Mouse (Mus musculus): ENCODE data around the gene Slc38a6. TPM values are rescaled to one million over a fixed set of nuclear protein-coding genes. Genes with fewer than 3 reads are reported as not detected.

The Slc38a6 gene
- total and polyA plus RNA-seq, 3 experiments, result 7.0 to 15.4 (median 10.2) TPM

DNA sequence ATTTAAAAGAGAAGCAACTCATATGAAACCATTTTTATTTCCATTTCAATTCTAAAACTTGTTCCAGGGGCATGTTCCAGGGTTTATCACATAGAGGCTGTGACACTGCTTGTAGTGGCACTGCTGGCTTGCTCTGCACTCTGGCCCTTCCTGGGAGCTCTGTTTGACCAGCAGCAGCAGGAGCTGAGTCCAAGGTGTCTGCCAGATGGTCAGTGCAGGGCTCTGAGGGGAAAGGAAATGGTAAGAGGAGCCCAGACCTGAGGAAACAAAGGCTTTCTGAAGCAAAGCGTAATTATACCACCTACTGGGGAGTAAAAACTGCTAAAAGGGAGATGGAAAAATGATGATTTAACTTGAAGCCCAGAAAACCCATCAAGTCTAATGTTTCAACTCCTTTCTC is 18.1 kb upstream of the Slc38a6 start:
- H3K4me3 ChIP-seq (replicated peaks in 1 of 3; ENCODE audit: low read depth in 2 of 3, low read length in 2 of 3, poor library complexity in 1 of 3), result no peak overlapping the region
- H3K36me3 ChIP-seq (replicated peaks in 1 of 2; ENCODE audit: control insufficient read depth in 1 of 2, insufficient read depth in 1 of 2, low read length in 1 of 2), result peaks cover 0 to 28% of the 10 kb centered on the region in 2 experiments
- H3K9ac ChIP-seq (ENCODE audit: insufficient read depth, low read depth), result no peak overlapping the region
- H3K27me3 ChIP-seq (replicated peaks), result no peaks in the 10 kb centered on the region
- TF ChIP-seq RAD21 (IDR thresholded peaks at IDR 0.05; ENCODE audit: low read depth, low read length), result peak; percentile 7
- no peak for TF ChIP-seq ELF1 (IDR thresholded peaks at IDR 0.05; ENCODE audit: low read depth, low read length)
- no peak overlapping the region for H3K4me2 ChIP-seq (ENCODE audit: insufficient read depth, low read depth, poor library complexity, severe bottlenecking)
- no peak overlapping the region for H3K27ac ChIP-seq (ENCODE audit: insufficient read depth, low read depth)
- in situ Hi-C loops (cut with MboI; ENCODE audit: low pct_ligation_motif_present, low pct_unique_long_range_greater_than_20kb, low sequenced_read_pairs) (no loop called here), dilution Hi-C loops (cut with MboI; ENCODE audit: extremely low pct_ligation_motif_present, extremely low pct_unique_long_range_greater_than_20kb, low sequenced_read_pairs) (no loop called here)
- H3K9me3 ChIP-seq (replicated peaks; ENCODE audit: low read length), result no peaks in the 10 kb centered on the region
- H3K4me1 ChIP-seq (ENCODE audit: control insufficient read depth in 1 of 2, insufficient read depth in 2 of 2), result peaks cover 0 to 6% of the 10 kb centered on the region in 2 experiments; a peak in 2 of 4 replicates
- no peaks in the 10 kb centered on the region for H3K79me2 ChIP-seq (replicated peaks; ENCODE audit: control insufficient read depth, extremely low read depth, insufficient read depth, poor library complexity, severe bottlenecking)
- no peak for DNase-seq (ENCODE audit: extremely low read depth)

DNA sequence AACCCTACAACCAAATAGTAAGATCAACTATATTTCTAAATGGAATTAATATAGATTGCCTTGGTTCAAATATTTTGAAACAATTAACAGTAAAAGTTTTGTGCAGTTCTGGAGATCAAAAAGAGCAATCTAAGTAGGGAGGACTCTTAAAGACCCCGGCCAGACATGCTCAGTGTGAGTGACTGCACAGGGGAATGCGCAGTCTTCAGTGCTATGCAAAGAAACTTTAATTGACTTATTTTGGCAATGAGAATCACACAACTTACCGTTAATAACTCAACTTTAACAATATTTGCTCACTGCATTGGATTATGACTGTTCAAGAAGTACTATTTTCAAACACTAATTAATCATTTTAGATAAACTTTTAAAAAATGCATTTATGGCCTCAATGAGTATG is 17.0 kb upstream of the Slc38a6 start:
- in situ Hi-C loops (cut with MboI; ENCODE audit: low pct_ligation_motif_present, low pct_unique_long_range_greater_than_20kb, low sequenced_read_pairs), result no loop called here
- Histone ChIP-seq H3K27me3 (replicated peaks) (no peaks in the 10 kb centered on the region), H3K79me2 (replicated peaks; ENCODE audit: control insufficient read depth, extremely low read depth, insufficient read depth, poor library complexity, severe bottlenecking) (no peaks in the 10 kb centered on the region), H3K4me2 (ENCODE audit: insufficient read depth, low read depth, poor library complexity, severe bottlenecking) (no peak overlapping the region), H3K36me3 (replicated peaks in 1 of 2; ENCODE audit: control insufficient read depth in 1 of 2, insufficient read depth in 1 of 2, low read length in 1 of 2) (peaks cover 0 to 38% of the 10 kb centered on the region in 2 experiments), H3K4me3 (replicated peaks in 1 of 3; ENCODE audit: low read depth in 2 of 3, low read length in 2 of 3, poor library complexity in 1 of 3) (no peak overlapping the region), H3K9me3 (replicated peaks; ENCODE audit: low read length) (no peaks in the 10 kb centered on the region), H3K27ac (ENCODE audit: insufficient read depth, low read depth) (no peak overlapping the region), H3K9ac (ENCODE audit: insufficient read depth, low read depth) (no peak overlapping the region), H3K4me1 (ENCODE audit: control insufficient read depth in 1 of 2, insufficient read depth in 2 of 2) (peaks cover 0 to 6% of the 10 kb centered on the region in 2 experiments; a peak in 2 of 4 replicates)
- dilution Hi-C loops (cut with MboI; ENCODE audit: extremely low pct_ligation_motif_present, extremely low pct_unique_long_range_greater_than_20kb, low sequenced_read_pairs), result no loop called here
- TF ChIP-seq RCOR1 (conservative IDR thresholded peaks at IDR 0.05; ENCODE audit: low read depth, low read length), result no peak
- no peak for TF ChIP-seq CTCF (conservative IDR thresholded peaks at IDR 0.05 in 1 of 2, IDR thresholded peaks at IDR 0.05 in 1 of 2; ENCODE audit: low read depth in 2 of 2, low read length in 2 of 2)
- no peak for TF ChIP-seq ZNF384 (IDR thresholded peaks at IDR 0.05; ENCODE audit: low read depth, low read length)
- TF ChIP-seq E2F4 (IDR thresholded peaks at IDR 0.05; ENCODE audit: insufficient replicate concordance, low read depth, low read length), result no peak
- no peak for TF ChIP-seq RAD21 (IDR thresholded peaks at IDR 0.05; ENCODE audit: low read depth, low read length)
- no peak for TF ChIP-seq ZMIZ1 (IDR thresholded peaks at IDR 0.05; ENCODE audit: low read depth, low read length)
- no peak for TF ChIP-seq JUND (conservative IDR thresholded peaks at IDR 0.05; ENCODE audit: low read depth, low read length)
- TF ChIP-seq MEF2A (IDR thresholded peaks at IDR 0.05; ENCODE audit: borderline replicate concordance, low read depth, low read length), result no peak
- no peak for TF ChIP-seq JUN (IDR thresholded peaks at IDR 0.05; ENCODE audit: insufficient read depth, low read depth, low read length)
- no peak for TF ChIP-seq ELF1 (IDR thresholded peaks at IDR 0.05; ENCODE audit: low read depth, low read length)
- DNase-seq (ENCODE audit: extremely low read depth), result no peak

DNA sequence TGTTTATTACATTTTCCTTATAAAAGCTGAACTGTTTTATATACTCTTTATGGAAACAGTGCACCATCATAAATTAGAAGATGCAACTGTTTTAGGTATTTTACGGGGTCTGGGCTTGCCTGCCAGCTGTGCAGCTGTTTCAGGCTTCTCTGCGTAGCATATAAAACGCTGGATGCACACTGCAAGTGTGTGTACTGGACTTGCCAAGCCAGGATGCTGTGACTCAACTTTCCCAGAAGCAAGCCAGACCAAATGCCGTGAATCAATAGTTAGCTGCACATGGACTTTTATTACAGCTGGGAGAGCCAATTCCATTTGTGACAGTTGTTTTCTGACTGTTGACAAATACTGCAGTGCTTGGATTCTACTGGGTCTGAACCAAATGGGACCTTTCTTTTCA is 16.6 kb upstream of the Slc38a6 start:
- in situ Hi-C loops (cut with MboI; ENCODE audit: low pct_ligation_motif_present, low pct_unique_long_range_greater_than_20kb, low sequenced_read_pairs) (no loop called here), dilution Hi-C loops (cut with MboI; ENCODE audit: extremely low pct_ligation_motif_present, extremely low pct_unique_long_range_greater_than_20kb, low sequenced_read_pairs) (no loop called here)
- Histone ChIP-seq H3K4me2 (ENCODE audit: insufficient read depth, low read depth, poor library complexity, severe bottlenecking) (no peak overlapping the region), H3K9me3 (replicated peaks; ENCODE audit: low read length) (no peaks in the 10 kb centered on the region), H3K27me3 (replicated peaks) (no peaks in the 10 kb centered on the region), H3K36me3 (replicated peaks in 1 of 2; ENCODE audit: control insufficient read depth in 1 of 2, insufficient read depth in 1 of 2, low read length in 1 of 2) (peaks cover 0 to 42% of the 10 kb centered on the region in 2 experiments), H3K4me3 (replicated peaks in 1 of 3; ENCODE audit: low read depth in 2 of 3, low read length in 2 of 3, poor library complexity in 1 of 3) (no peak overlapping the region), H3K27ac (ENCODE audit: insufficient read depth, low read depth) (no peak overlapping the region), H3K9ac (ENCODE audit: insufficient read depth, low read depth) (no peak overlapping the region), H3K79me2 (replicated peaks; ENCODE audit: control insufficient read depth, extremely low read depth, insufficient read depth, poor library complexity, severe bottlenecking) (no peaks in the 10 kb centered on the region), H3K4me1 (ENCODE audit: control insufficient read depth in 1 of 2, insufficient read depth in 2 of 2) (peaks cover 0 to 6% of the 10 kb centered on the region in 2 experiments; a peak in 2 of 4 replicates)
- DNase-seq (ENCODE audit: extremely low read depth), result no peak
- no peak for TF ChIP-seq USF2 (conservative IDR thresholded peaks at IDR 0.05; ENCODE audit: low read depth, low read length)
- no peak for TF ChIP-seq JUN (IDR thresholded peaks at IDR 0.05; ENCODE audit: insufficient read depth, low read depth, low read length)
- no peak for TF ChIP-seq IRF4 (IDR thresholded peaks at IDR 0.05; ENCODE audit: low read depth, low read length)
- TF ChIP-seq GABPA (IDR thresholded peaks at IDR 0.05; ENCODE audit: insufficient replicate concordance, low read depth, low read length), result no peak
- no peak for TF ChIP-seq CHD2 (IDR thresholded peaks at IDR 0.05; ENCODE audit: low read length)
- no peak for TF ChIP-seq POLR2A (IDR thresholded peaks at IDR 0.05; ENCODE audit: low read depth, low read length)
- no peak for TF ChIP-seq SIN3A (IDR thresholded peaks at IDR 0.05; ENCODE audit: low read length)
- TF ChIP-seq MXI1 (IDR thresholded peaks at IDR 0.05; ENCODE audit: low read depth, low read length), result no peak
- no peak for TF ChIP-seq MEF2A (IDR thresholded peaks at IDR 0.05; ENCODE audit: borderline replicate concordance, low read depth, low read length)
- TF ChIP-seq HCFC1 (IDR thresholded peaks at IDR 0.05; ENCODE audit: low read depth, low read length), result no peak
- no peak for TF ChIP-seq UBTF (IDR thresholded peaks at IDR 0.05; ENCODE audit: low read depth, low read length)
- no peak for TF ChIP-seq MYC (IDR thresholded peaks at IDR 0.05; ENCODE audit: low read depth, low read length)
- TF ChIP-seq EP300 (IDR thresholded peaks at IDR 0.05; ENCODE audit: low read length), result no peak
- TF ChIP-seq RAD21 (IDR thresholded peaks at IDR 0.05; ENCODE audit: low read depth, low read length), result no peak
- TF ChIP-seq SMC3 (IDR thresholded peaks at IDR 0.05; ENCODE audit: low read depth, low read length), result no peak
- no peak for TF ChIP-seq TBP (conservative IDR thresholded peaks at IDR 0.05; ENCODE audit: low read depth, low read length)
- no peak for TF ChIP-seq ELF1 (IDR thresholded peaks at IDR 0.05; ENCODE audit: low read depth, low read length)
- TF ChIP-seq ZMIZ1 (IDR thresholded peaks at IDR 0.05; ENCODE audit: low read depth, low read length), result no peak
